Mouse (Mus musculus): ENCODE measurements around the gene Nol6. TPM values are rescaled to one million over a fixed set of nuclear protein-coding genes. Genes with fewer than 3 reads are reported as not detected.
A peak's percentile ranks its signal among the peaks of the same experiment; 100 is the strongest.

Nol6 gene
- polyA plus RNA-seq, 1 experiment from 2014 or later = 10.8 TPM

GRCm38 (mm10) chr4:41135711-41136453, 11.6 kb upstream of the Nol6 start, which contains the start of gene Ube2r2:
Gene Ube2r2 (plus strand): TSS chr4:41135743.
- 2% methylated on average over 59 of the region's 65 CpGs for WGBS (ENCODE audit: missing documents)
- peak within 1 kb of the TSS; percentile 82 for H3K4me3 ChIP-seq (ENCODE audit: inconsistent target)

GRCm38 (mm10) chr4:41134935-41135710, 10.9 kb upstream of the Nol6 start:
- Histone ChIP-seq H3K79me2 (ENCODE audit: inconsistent target) (peaks cover 42% of the 10 kb centered on the region), H3K36me3 (ENCODE audit: inconsistent target) (no peaks in the 10 kb centered on the region), H3K4me3 (ENCODE audit: inconsistent target) (peak overlapping the region; percentile 52), H3K27ac (peak overlapping the region; percentile 87)
- WGBS (ENCODE audit: missing documents) = 2% methylated on average over 31 of the region's 70 CpGs

More at GRCm38 (mm10) chr4:41135711-41136453, 11.6 kb upstream of the Nol6 start, which contains the start of gene Ube2r2:
- Histone ChIP-seq H3K27ac (peak within 1 kb of the TSS; percentile 87), H3K36me3 (ENCODE audit: inconsistent target) (no peaks in the 10 kb centered on the region), H3K79me2 (ENCODE audit: inconsistent target) (peaks cover 50% of the 10 kb centered on the region)

- WGBS (ENCODE audit: missing documents) = 76% methylated on average over 6 of the region's 6 CpGs
- Histone ChIP-seq H3K4me3 (ENCODE audit: inconsistent target) (no peak overlapping the region), H3K79me2 (ENCODE audit: inconsistent target) (peaks cover 28% of the 10 kb centered on the region), H3K36me3 (ENCODE audit: inconsistent target) (no peaks in the 10 kb centered on the region), H3K27ac (peak overlapping the region; percentile 87)
These were observed 9.5 kb upstream of the Nol6 start for GRCm38 (mm10) chr4:41133529-41134291.

GRCm38 (mm10) chr4:41132471-41132870, 8.2 kb upstream of the Nol6 start:
- no peak overlapping the region for H3K4me3 ChIP-seq (ENCODE audit: inconsistent target)
- no peak overlapping the region for H3K27ac ChIP-seq
- H3K79me2 ChIP-seq (ENCODE audit: inconsistent target) = peaks cover 16% of the 10 kb centered on the region
- no peaks in the 10 kb centered on the region for H3K36me3 ChIP-seq (ENCODE audit: inconsistent target)
- 87% methylated on average over 6 of the region's 6 CpGs for WGBS (ENCODE audit: missing documents)

- Histone ChIP-seq H3K27ac (no peak overlapping the region), H3K79me2 (ENCODE audit: inconsistent target) (no peaks in the 10 kb centered on the region), H3K36me3 (ENCODE audit: inconsistent target) (no peaks in the 10 kb centered on the region), H3K4me3 (ENCODE audit: inconsistent target) (no peak overlapping the region)
- 93% methylated on average over 2 of the region's 3 CpGs for WGBS (ENCODE audit: missing documents)
These were observed 5.6 kb upstream of the Nol6 start for GRCm38 (mm10) chr4:41129836-41130235.

GRCm38 (mm10) chr4:41129406-41129805, 5.2 kb upstream of the Nol6 start:
- H3K27ac ChIP-seq = no peak overlapping the region
- no peak overlapping the region for H3K4me3 ChIP-seq (ENCODE audit: inconsistent target)
- no peaks in the 10 kb centered on the region for H3K79me2 ChIP-seq (ENCODE audit: inconsistent target)
- no peaks in the 10 kb centered on the region for H3K36me3 ChIP-seq (ENCODE audit: inconsistent target)
- WGBS (ENCODE audit: missing documents) = 5% methylated on average over 2 of the region's 2 CpGs

- 72% methylated on average over 11 of the region's 11 CpGs for WGBS (ENCODE audit: missing documents)
- peaks cover 77% of the 10 kb centered on the region for H3K36me3 ChIP-seq (ENCODE audit: inconsistent target)
- H3K27ac ChIP-seq = no peak overlapping the region
- peaks cover 8% of the 10 kb centered on the region; the same call in 1 of the 2 replicates for H3K79me2 ChIP-seq (ENCODE audit: inconsistent target)
- H3K4me3 ChIP-seq (ENCODE audit: inconsistent target) = no peak overlapping the region
These were observed 5.5 kb downstream of the Nol6 start for GRCm38 (mm10) chr4:41118706-41119292.

GRCm38 (mm10) chr4:41116817-41117216, 7.4 kb downstream of the Nol6 start:
- whole genome bisulfite sequencing (ENCODE audit: missing documents) = 75% methylated on average over 3 of the region's 3 CpGs
- Histone ChIP-seq H3K27ac (no peak overlapping the region), H3K79me2 (ENCODE audit: inconsistent target) (no peaks in the 10 kb centered on the region), H3K4me3 (ENCODE audit: inconsistent target) (no peak overlapping the region), H3K36me3 (ENCODE audit: inconsistent target) (peaks cover 72% of the 10 kb centered on the region)

GRCm38 (mm10) chr4:41115793-41116192, 8.5 kb downstream of the Nol6 start:
- no peaks in the 10 kb centered on the region for H3K79me2 ChIP-seq (ENCODE audit: inconsistent target)
- H3K4me3 ChIP-seq (ENCODE audit: inconsistent target) = no peak overlapping the region
- 96% methylated on average over 15 of the region's 15 CpGs for WGBS (ENCODE audit: missing documents)
- H3K27ac ChIP-seq = no peak overlapping the region
- H3K36me3 ChIP-seq (ENCODE audit: inconsistent target) = peaks cover 62% of the 10 kb centered on the region

- H3K27ac ChIP-seq = no peak overlapping the region
- peaks cover 55% of the 10 kb centered on the region for H3K36me3 ChIP-seq (ENCODE audit: inconsistent target)
- whole genome bisulfite sequencing (ENCODE audit: missing documents) = 91% methylated on average over 6 of the region's 6 CpGs
These were observed 9.2 kb downstream of the Nol6 start for GRCm38 (mm10) chr4:41115074-41115473.

GRCm38 (mm10) chr4:41114358-41115070, 9.7 kb downstream of the Nol6 start:
- WGBS (ENCODE audit: missing documents) = 96% methylated on average over 9 of the region's 9 CpGs
- Histone ChIP-seq H3K79me2 (ENCODE audit: inconsistent target) (no peaks in the 10 kb centered on the region), H3K4me3 (ENCODE audit: inconsistent target) (no peak overlapping the region), H3K27ac (no peak overlapping the region), H3K36me3 (ENCODE audit: inconsistent target) (peaks cover 49% of the 10 kb centered on the region)

More at GRCm38 (mm10) chr4:41115074-41115473, 9.2 kb downstream of the Nol6 start:
- Histone ChIP-seq H3K4me3 (ENCODE audit: inconsistent target) (no peak overlapping the region), H3K79me2 (ENCODE audit: inconsistent target) (no peaks in the 10 kb centered on the region)

- Histone ChIP-seq H3K27ac (no peak overlapping the region), H3K36me3 (ENCODE audit: inconsistent target) (no peaks in the 10 kb centered on the region), H3K79me2 (ENCODE audit: inconsistent target) (no peaks in the 10 kb centered on the region), H3K4me3 (ENCODE audit: inconsistent target) (no peak overlapping the region)
- 67% methylated on average over 10 of the region's 10 CpGs for WGBS (ENCODE audit: missing documents)
These were observed 15.4 kb downstream of the Nol6 start for GRCm38 (mm10) chr4:41108717-41109425.

GRCm38 (mm10) chr4:41107440-41107839, 16.8 kb downstream of the Nol6 start:
- no peak overlapping the region for H3K4me3 ChIP-seq (ENCODE audit: inconsistent target)
- no peaks in the 10 kb centered on the region for H3K79me2 ChIP-seq (ENCODE audit: inconsistent target)
- no peaks in the 10 kb centered on the region for H3K36me3 ChIP-seq (ENCODE audit: inconsistent target)
- H3K27ac ChIP-seq = no peak overlapping the region
- WGBS (ENCODE audit: missing documents) = 90% methylated on average over 4 of the region's 4 CpGs

Measured in macrophage (primary cell).